ENCODE assay signal across 9 mouse cellular contexts in the genomic region with DNA sequence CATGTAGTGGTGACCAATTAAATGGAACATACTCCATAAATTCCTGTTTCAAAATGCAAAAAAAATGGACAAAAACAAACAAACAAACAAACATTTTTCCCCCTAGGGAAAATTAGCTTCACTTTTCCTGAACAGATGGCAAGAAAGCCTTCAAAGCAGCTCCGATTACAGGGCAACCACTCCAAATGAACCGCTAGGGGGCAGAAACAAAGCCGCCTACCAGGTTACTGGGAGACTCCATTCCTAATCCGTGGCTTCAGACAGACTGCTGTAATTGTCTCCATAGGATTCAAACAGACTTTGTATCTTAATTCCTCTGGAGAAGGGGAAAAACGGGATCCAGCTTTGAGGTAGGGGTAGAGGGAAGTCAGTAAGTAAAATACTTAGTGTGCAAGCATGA.
DNase-seq lines count a peak whose midpoint lies in the region; ATAC-seq and TF ChIP-seq lines count a peak whose summit lies in the region.
"Had no signal": no experiment of that assay in that cellular context is flagged by ENCODE, and none has a peak within 500 bp of the region (broad histone marks: within the 10 kb centered on the region; RNA-seq: fewer than 3 reads in every experiment).

No protein-coding gene starts in this region.

- H3K4me3 ChIP-seq in forebrain, postnatal 0 days (ENCODE audit: low read depth, low read length) = no peak overlapping the region
- no peak overlapping the region for H3K4me3 ChIP-seq in forebrain, embryonic 13.5 days
- no peak overlapping the region for H3K4me3 ChIP-seq in liver, postnatal 0 days (ENCODE audit: low read depth, low read length)
- H3K4me3 ChIP-seq in liver, embryonic 12.5 days = no peak overlapping the region
- H3K4me3 ChIP-seq: limb, embryonic 15.5 days had no signal

- H3K9me3 ChIP-seq in forebrain, postnatal 0 days (ENCODE audit: low read length) = no peaks in the 10 kb centered on the region
- H3K9me3 ChIP-seq in forebrain, embryonic 13.5 days (replicated peaks) = no peaks in the 10 kb centered on the region
- H3K9me3 ChIP-seq in liver, postnatal 0 days (ENCODE audit: low read length) = no peaks in the 10 kb centered on the region
- H3K9me3 ChIP-seq in liver, embryonic 12.5 days (replicated peaks) = no peaks in the 10 kb centered on the region
- H3K9me3 ChIP-seq: limb, embryonic 15.5 days had no signal

- DNase-seq in forebrain, postnatal 0 days = peak; percentile 46
- no peak for DNase-seq in liver, postnatal 0 days
- DNase-seq in adrenal gland, postnatal 14 days = peak; percentile 32
- peak; percentile 49 for DNase-seq in forelimb bud, embryonic 11.5 days (ENCODE audit: low read depth, low spot score)
- peak; percentile 16 for DNase-seq in thymus, postnatal 4 days
- DNase-seq in left cerebral cortex, adult 11 months (ENCODE audit: low spot score) = no peak

- no peak overlapping the region for H3K4me2 ChIP-seq in forebrain, postnatal 0 days (ENCODE audit: low read depth)
- no peak overlapping the region for H3K4me2 ChIP-seq in forebrain, embryonic 13.5 days
- no peak overlapping the region for H3K4me2 ChIP-seq in liver, postnatal 0 days (ENCODE audit: low read depth, low read length)
- no peak overlapping the region for H3K4me2 ChIP-seq in liver, embryonic 12.5 days
- H3K4me2 ChIP-seq: limb, embryonic 15.5 days had no signal

- no peak for TF ChIP-seq EP300 in liver, postnatal 0 days (IDR thresholded peaks at IDR 0.05; ENCODE audit: low read depth)

- ATAC-seq in forebrain, postnatal 0 days = peak; percentile 45; the same call in 1 of the 2 replicates
- no peak for ATAC-seq in forebrain, embryonic 13.5 days
- no peak for ATAC-seq in liver, postnatal 0 days
- no peak for ATAC-seq in liver, embryonic 12.5 days

- peak; percentile 53 for TF ChIP-seq CTCF in forebrain, postnatal 0 days (IDR thresholded peaks at IDR 0.05; ENCODE audit: low read depth)
- TF ChIP-seq CTCF in liver, postnatal 0 days (IDR thresholded peaks at IDR 0.05; ENCODE audit: low read depth) = peak; percentile 40

- H3K4me1 ChIP-seq in forebrain, postnatal 0 days (ENCODE audit: insufficient read depth) = no peaks in the 10 kb centered on the region
- H3K4me1 ChIP-seq in forebrain, embryonic 13.5 days = no peaks in the 10 kb centered on the region
- H3K4me1 ChIP-seq in liver, postnatal 0 days (ENCODE audit: insufficient read depth) = no peaks in the 10 kb centered on the region
- H3K4me1 ChIP-seq in liver, embryonic 12.5 days = no peaks in the 10 kb centered on the region
- H3K4me1 ChIP-seq: limb, embryonic 15.5 days had no signal

- no peak overlapping the region for H3K9ac ChIP-seq in forebrain, postnatal 0 days
- no peak overlapping the region for H3K9ac ChIP-seq in forebrain, embryonic 13.5 days
- no peak overlapping the region for H3K9ac ChIP-seq in liver, postnatal 0 days (replicated peaks)
- no peak overlapping the region for H3K9ac ChIP-seq in liver, embryonic 12.5 days
- H3K9ac ChIP-seq: limb, embryonic 15.5 days had no signal

- no peaks in the 10 kb centered on the region for H3K27me3 ChIP-seq in forebrain, postnatal 0 days (ENCODE audit: insufficient read depth, low read length)
- H3K27me3 ChIP-seq in forebrain, embryonic 13.5 days = no peaks in the 10 kb centered on the region
- H3K27me3 ChIP-seq in liver, postnatal 0 days (ENCODE audit: insufficient read depth, low read length) = no peaks in the 10 kb centered on the region
- H3K27me3 ChIP-seq in liver, embryonic 12.5 days (replicated peaks) = no peaks in the 10 kb centered on the region
- H3K27me3 ChIP-seq: limb, embryonic 15.5 days had no signal

- WGBS in forebrain, postnatal 0 days = 20% methylated on average over 5 of the region's 5 CpGs
- WGBS in forebrain, embryonic 13.5 days = 18% methylated on average over 5 of the region's 5 CpGs
- 22% methylated on average over 5 of the region's 5 CpGs for WGBS in liver, postnatal 0 days (ENCODE audit: insufficient replicate concordance)
- WGBS in liver, embryonic 12.5 days (ENCODE audit: insufficient replicate concordance) = 15% methylated on average over 5 of the region's 5 CpGs

- H3K27ac ChIP-seq in forebrain, postnatal 0 days (ENCODE audit: low read depth, low read length) = no peak overlapping the region
- no peak overlapping the region for H3K27ac ChIP-seq in forebrain, embryonic 13.5 days
- H3K27ac ChIP-seq in liver, postnatal 0 days (ENCODE audit: low read depth) = no peak overlapping the region
- no peak overlapping the region for H3K27ac ChIP-seq in liver, embryonic 12.5 days
- H3K27ac ChIP-seq: limb, embryonic 15.5 days had no signal

- H3K36me3 ChIP-seq in forebrain, postnatal 0 days (ENCODE audit: insufficient read depth) = no peaks in the 10 kb centered on the region
- no peaks in the 10 kb centered on the region for H3K36me3 ChIP-seq in forebrain, embryonic 13.5 days (ENCODE audit: poor library complexity, severe bottlenecking)
- H3K36me3 ChIP-seq in liver, postnatal 0 days (replicated peaks; ENCODE audit: insufficient read depth, low read length) = no peaks in the 10 kb centered on the region
- H3K36me3 ChIP-seq in liver, embryonic 12.5 days = no peaks in the 10 kb centered on the region
- H3K36me3 ChIP-seq: limb, embryonic 15.5 days had no signal

Comparison
In these comparisons a context has a peak if more than half of its experiments do, and no peak if none do; other contexts are left out.
1. DNase-seq: peak in forebrain, postnatal 0 days (single experiment), adrenal gland, postnatal 14 days (single experiment), forelimb bud, embryonic 11.5 days (single experiment) and thymus, postnatal 4 days (single experiment); none in liver, postnatal 0 days (single experiment) and left cerebral cortex, adult 11 months (single experiment).